26 mouse cellular contexts compared by ENCODE assay signal in genomic region chr4:135114301-135114700, GRCm38 (mm10). TPM values are rescaled to one million over a fixed set of nuclear protein-coding genes. Genes with fewer than 3 reads are reported as not detected.
"Had no signal": no experiment of that assay in that cellular context is flagged by ENCODE, and none has a peak within 500 bp of the region (broad histone marks: within the 10 kb centered on the region; RNA-seq: fewer than 3 reads in every experiment).

No protein-coding gene starts in this region.

- H3K27ac ChIP-seq: limb, embryonic 12.5 days; limb, embryonic 15.5 days; liver, embryonic 12.5 days; liver, embryonic 15.5 days; lung, embryonic 15.5 days had no signal

- H3K27me3 ChIP-seq: limb, embryonic 12.5 days; lung, embryonic 15.5 days had no signal

- H3K4me3 ChIP-seq: limb, embryonic 12.5 days; limb, embryonic 15.5 days; liver, embryonic 12.5 days; liver, embryonic 15.5 days; lung, embryonic 15.5 days had no signal

- DNase-seq: kidney, adult 9 months; kidney, postnatal 14 days; kidney, postnatal 4 days; left cerebral cortex, postnatal 4 days; lung, adult 18-20 months; lung, postnatal 10 days; lung, postnatal 36 days; midbrain, embryonic 14.5 days; retina, postnatal 1 day; right cerebral cortex, postnatal 25 days; spleen, adult 18-20 months; thymus, adult 2 months; thymus, postnatal 14 days; thymus, postnatal 4 days had no signal

- H3K4me1 ChIP-seq: liver, embryonic 12.5 days; liver, embryonic 15.5 days; lung, embryonic 15.5 days had no signal

- H3K9me3 ChIP-seq: liver, embryonic 15.5 days; lung, embryonic 15.5 days had no signal

- H3K36me3 ChIP-seq: limb, embryonic 12.5 days; limb, embryonic 15.5 days; liver, embryonic 12.5 days; liver, embryonic 15.5 days; lung, embryonic 15.5 days had no signal

RNA-seq across cellular contexts. Expression of gene Runx3, which starts 6.2 kb away (rescaled TPM):
- total RNA-seq: layer of hippocampus, adult 18-20 months; layer of hippocampus, postnatal 14 days; left cerebral cortex, postnatal 14 days; midbrain, postnatal 0 days had no signal
- polyA plus RNA-seq: kidney, embryonic 16.5 days; midbrain, embryonic 11.5 days; midbrain, embryonic 14.5 days; midbrain, postnatal 0 days; neural tube, embryonic 14.5 days had no signal
